Mouse (Mus musculus) lung, adult 10 weeks (tissue): ENCODE results near the gene Avpi1. TPM values are rescaled to one million over a fixed set of nuclear protein-coding genes. Genes with fewer than 3 reads are reported as not detected.

ENCODE experiments used
- polyA plus RNA-seq: library from polyadenylated mRNA; stranded (reverse); fragments of 350-450 nt; fragmentation: Illumina TruSeq; extraction: RNeasy Lipid Tissue Mini Kit (QIAGEN cat#74804); gene quantifications from one replicate; pipeline ENCODE4 v1.2.3, GENCODE M21; 2014; ENCODE audit warnings: low read depth, low replicate concordance; ENCODE audit not compliant: insufficient read depth

The Avpi1 gene
- polyA plus RNA-seq: 93.3 TPM

GRCm38 (mm10) chr19:42128787-42129508, at the start of gene Avpi1:
Gene Avpi1 (minus strand): TSS chr19:42129059.

GRCm38 (mm10) chr19:42163764-42164163, 34.9 kb upstream of the Avpi1 start, which contains the start of gene Zfyve27:
Gene Zfyve27 (plus strand): TSS chr19:42163951.

GRCm38 (mm10) chr19:42147170-42147768, 18.4 kb upstream of the Avpi1 start, which contains the start of gene Marveld1:
Gene Marveld1 (plus strand): TSS chr19:42147400.

DNA sequence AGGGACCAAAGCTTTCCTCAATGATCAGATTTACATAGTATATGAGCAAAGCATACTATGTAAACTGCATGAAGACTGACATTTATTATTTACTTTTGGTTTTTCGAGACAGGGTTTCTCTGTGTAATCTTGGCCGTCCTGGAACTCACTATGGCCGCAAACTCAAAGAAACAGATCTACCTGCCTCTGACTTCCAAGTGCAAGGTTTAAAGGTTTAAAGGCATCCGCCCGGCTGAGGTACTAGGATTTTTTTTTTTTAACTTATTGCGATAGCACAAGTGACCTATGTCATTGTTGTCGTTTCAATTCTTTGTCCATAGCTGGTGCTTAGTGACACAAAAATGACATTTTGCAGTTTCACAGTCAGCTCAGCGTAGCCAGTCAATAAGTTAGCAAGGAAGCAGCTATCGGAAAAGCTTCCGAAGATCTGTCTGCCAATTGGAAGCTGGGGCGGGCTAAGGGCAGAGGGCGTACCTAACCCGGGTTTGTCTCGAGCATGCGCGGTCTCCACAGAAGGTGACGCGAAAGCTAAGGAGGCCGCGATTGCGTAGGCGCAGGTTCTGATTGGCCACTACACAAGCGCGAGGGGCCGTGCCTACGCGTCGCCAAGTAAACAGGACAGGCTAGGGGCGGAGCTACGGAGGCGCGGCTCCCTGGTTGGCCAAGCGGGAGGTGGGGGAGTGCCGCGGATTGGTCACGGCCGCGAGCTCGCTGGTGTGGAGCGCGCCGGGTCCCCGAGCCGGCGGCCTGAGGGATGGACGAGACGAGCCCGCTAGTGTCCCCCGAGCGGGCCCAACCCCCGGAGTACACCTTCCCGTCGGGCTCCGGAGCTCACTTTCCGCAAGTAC, 38.9 kb downstream of the Avpi1 start, which contains the start of gene Pi4k2a:
TSS of gene Pi4k2a (plus strand) at position 723 of the 848 bp plus-strand sequence.

GRCm38 (mm10) chr19:42086166-42086565, 42.7 kb downstream of the Avpi1 start, which contains the start of gene Morn4:
Gene Morn4 (minus strand): TSS chr19:42086357.

Other genes with a start within 250 kb of the Avpi1 start
- gene Rrp12, start 232.9 kb downstream of the Avpi1 start, polyA plus RNA-seq: 2.7 TPM
- 86.8 TPM for gene Pgam1, start 217.1 kb downstream of the Avpi1 start, polyA plus RNA-seq
- gene Exosc1, start 195.6 kb downstream of the Avpi1 start, polyA plus RNA-seq: 15.6 TPM
- gene Zdhhc16, start 195.6 kb downstream of the Avpi1 start, polyA plus RNA-seq: 21.9 TPM
- 12.7 TPM for gene Mms19, start 147.9 kb downstream of the Avpi1 start, polyA plus RNA-seq
- 13.2 TPM for gene Ubtd1, start 147.3 kb downstream of the Avpi1 start, polyA plus RNA-seq
- gene Ankrd2, start 93.1 kb downstream of the Avpi1 start, polyA plus RNA-seq: 0.29 TPM
- 4.7 TPM for gene Hoga1, start 83.4 kb downstream of the Avpi1 start, polyA plus RNA-seq
- gene 4933411K16Rik, start 76.8 kb downstream of the Avpi1 start, polyA plus RNA-seq: 0.17 TPM
- gene Morn4, start 42.7 kb downstream of the Avpi1 start, polyA plus RNA-seq: 2.8 TPM
- gene Pi4k2a, start 38.6 kb downstream of the Avpi1 start, polyA plus RNA-seq: 20.0 TPM
- gene Marveld1, start 18.3 kb upstream of the Avpi1 start, polyA plus RNA-seq: 70.7 TPM
- gene Zfyve27, start 34.9 kb upstream of the Avpi1 start, polyA plus RNA-seq: 16.4 TPM
- gene Sfrp5, start 73.2 kb upstream of the Avpi1 start, polyA plus RNA-seq: 1.6 TPM
- gene Golga7b, start 118.5 kb upstream of the Avpi1 start, polyA plus RNA-seq: 0.13 TPM